8 mouse cellular contexts compared by ENCODE assay signal in genomic region chr8:119311412-119311811, GRCm38 (mm10). TPM values are rescaled to one million over a fixed set of nuclear protein-coding genes. Genes with fewer than 3 reads are reported as not detected.
A peak's percentile ranks its signal among the peaks of the same experiment; 100 is the strongest.
DNase-seq lines count a peak whose midpoint lies in the region; ATAC-seq and TF ChIP-seq lines count a peak whose summit lies in the region.

No protein-coding gene starts in this region.

- H3K36me3 ChIP-seq in hindbrain, postnatal 0 days (ENCODE audit: insufficient read depth, low read length), result no peaks in the 10 kb centered on the region
- H3K36me3 ChIP-seq in hindbrain, embryonic 14.5 days (replicated peaks; ENCODE audit: control insufficient read depth, insufficient read depth), result no peaks in the 10 kb centered on the region
- H3K36me3 ChIP-seq in lung, postnatal 0 days (ENCODE audit: insufficient read depth, low read length), result no peaks in the 10 kb centered on the region

- no peak for DNase-seq in hindbrain, postnatal 0 days (ENCODE audit: low spot score)
- DNase-seq in hindbrain, embryonic 14.5 days (ENCODE audit: low spot score), result no peak
- DNase-seq in CD4-positive helper T cell, adult 2 months (ENCODE audit: low read depth, low spot score), result peak; percentile 40
- DNase-seq in WW6 (ENCODE audit: low read depth, low spot score), result peak; percentile 26
- no peak for DNase-seq in lung, postnatal 0 days (ENCODE audit: low spot score)
- DNase-seq in urinary bladder, postnatal 4 days (ENCODE audit: low spot score in 2 of 2), result no peak
- DNase-seq in left cerebral cortex, adult 8-10 months (ENCODE audit: low spot score in 2 of 2), result no peak
- no peak for DNase-seq in gastrocnemius, postnatal 25 days

- peak; percentile 56 for TF ChIP-seq CTCF in hindbrain, postnatal 0 days (IDR thresholded peaks at IDR 0.05; ENCODE audit: low read depth)
- TF ChIP-seq CTCF in lung, postnatal 0 days (IDR thresholded peaks at IDR 0.05), result peak; percentile 59

- ATAC-seq in hindbrain, postnatal 0 days, result no peak
- ATAC-seq in hindbrain, embryonic 14.5 days (ENCODE audit: low FRiP score), result no peak
- no peak for ATAC-seq in lung, postnatal 0 days

- 30% methylated on average over 3 of the region's 3 CpGs for WGBS in hindbrain, postnatal 0 days
- 34% methylated on average over 3 of the region's 3 CpGs for WGBS in hindbrain, embryonic 14.5 days
- WGBS in lung, postnatal 0 days, result 23% methylated on average over 3 of the region's 3 CpGs

- no peaks in the 10 kb centered on the region for H3K27me3 ChIP-seq in hindbrain, postnatal 0 days (ENCODE audit: insufficient read depth, low read length)
- no peaks in the 10 kb centered on the region for H3K27me3 ChIP-seq in hindbrain, embryonic 14.5 days (ENCODE audit: control insufficient read depth, insufficient read depth, low read length)
- no peaks in the 10 kb centered on the region for H3K27me3 ChIP-seq in lung, postnatal 0 days (replicated peaks; ENCODE audit: insufficient read depth, low read length)

- no peak overlapping the region for H3K27ac ChIP-seq in hindbrain, postnatal 0 days
- H3K27ac ChIP-seq in hindbrain, embryonic 14.5 days, result no peak overlapping the region
- no peak overlapping the region for H3K27ac ChIP-seq in lung, postnatal 0 days (ENCODE audit: low read length)

- H3K4me3 ChIP-seq in hindbrain, postnatal 0 days (ENCODE audit: low read length), result no peak overlapping the region
- no peak overlapping the region for H3K4me3 ChIP-seq in hindbrain, embryonic 14.5 days (replicated peaks; ENCODE audit: low read length)
- no peak overlapping the region for H3K4me3 ChIP-seq in lung, postnatal 0 days (ENCODE audit: low read depth, low read length)

- no peaks in the 10 kb centered on the region for H3K4me1 ChIP-seq in hindbrain, postnatal 0 days (ENCODE audit: insufficient read depth, low read length)
- H3K4me1 ChIP-seq in hindbrain, embryonic 14.5 days (replicated peaks; ENCODE audit: control insufficient read depth, insufficient read depth, low read length), result no peaks in the 10 kb centered on the region
- H3K4me1 ChIP-seq in lung, postnatal 0 days (ENCODE audit: insufficient read depth, low read depth, low read length), result no peaks in the 10 kb centered on the region

- no peak overlapping the region for H3K9ac ChIP-seq in hindbrain, postnatal 0 days (replicated peaks; ENCODE audit: low read length)
- H3K9ac ChIP-seq in hindbrain, embryonic 14.5 days, result no peak overlapping the region
- no peak overlapping the region for H3K9ac ChIP-seq in lung, postnatal 0 days (replicated peaks; ENCODE audit: low read depth)

- H3K4me2 ChIP-seq in hindbrain, postnatal 0 days (ENCODE audit: low read depth, low read length), result no peak overlapping the region
- H3K4me2 ChIP-seq in hindbrain, embryonic 14.5 days (replicated peaks), result no peak overlapping the region
- no peak overlapping the region for H3K4me2 ChIP-seq in lung, postnatal 0 days (replicated peaks; ENCODE audit: low read depth, low read length)

- no peaks in the 10 kb centered on the region for H3K9me3 ChIP-seq in hindbrain, postnatal 0 days (ENCODE audit: low read length)
- H3K9me3 ChIP-seq in hindbrain, embryonic 14.5 days (ENCODE audit: control insufficient read depth, low read length), result no peaks in the 10 kb centered on the region; the same call in 1 of the 2 replicates
- H3K9me3 ChIP-seq in lung, postnatal 0 days (ENCODE audit: low read length), result no peaks in the 10 kb centered on the region

- no peak for TF ChIP-seq EP300 in lung, postnatal 0 days (IDR thresholded peaks at IDR 0.05)

RNA-seq across cellular contexts. Expression of gene Hsbp1, which starts 32.9 kb away (rescaled TPM):
- total RNA-seq in hindbrain, postnatal 0 days (2014; rRNA removed), result 297 and 301 TPM in 2 replicates
- polyA plus RNA-seq in hindbrain, postnatal 0 days (2015; fragmentation: Nextera tagmentation; extraction: Ambion mirVana), result 995 and 1,006 TPM in 2 replicates
- 741 and 743 TPM in 2 replicates for polyA plus RNA-seq in hindbrain, embryonic 14.5 days (2014; fragmentation: Nextera tagmentation; extraction: Ambion mirVana)
- polyA plus RNA-seq in lung, postnatal 0 days (2015; fragmentation: Nextera tagmentation; extraction: Ambion mirVana), result 313 and 315 TPM in 2 replicates
- 100 to 1,000 TPM; 313 to 317 (median 316) TPM for total RNA-seq in left cerebral cortex, adult 8-10 months (2022)
- 100 to 1,000 TPM; 139 to 145 TPM for total RNA-seq in gastrocnemius, postnatal 25 days (2021)

Comparison
In these comparisons a context has a peak if more than half of its experiments do, and no peak if none do; other contexts are left out.
1. DNase-seq: peak in CD4-positive helper T cell, adult 2 months (single experiment) and WW6 (single experiment); none in hindbrain, postnatal 0 days (single experiment), hindbrain, embryonic 14.5 days (single experiment), lung, postnatal 0 days (single experiment), urinary bladder, postnatal 4 days (0 of 2), left cerebral cortex, adult 8-10 months (0 of 2) and gastrocnemius, postnatal 25 days (single experiment).